Mouse (Mus musculus): Measurements from ENCODE around the gene Ino80e. TPM values are rescaled to one million over a fixed set of nuclear protein-coding genes. Genes with fewer than 3 reads are reported as not detected.

Ino80e gene
- polyA plus RNA-seq, 1 experiment, result 62.4 TPM

DNA sequence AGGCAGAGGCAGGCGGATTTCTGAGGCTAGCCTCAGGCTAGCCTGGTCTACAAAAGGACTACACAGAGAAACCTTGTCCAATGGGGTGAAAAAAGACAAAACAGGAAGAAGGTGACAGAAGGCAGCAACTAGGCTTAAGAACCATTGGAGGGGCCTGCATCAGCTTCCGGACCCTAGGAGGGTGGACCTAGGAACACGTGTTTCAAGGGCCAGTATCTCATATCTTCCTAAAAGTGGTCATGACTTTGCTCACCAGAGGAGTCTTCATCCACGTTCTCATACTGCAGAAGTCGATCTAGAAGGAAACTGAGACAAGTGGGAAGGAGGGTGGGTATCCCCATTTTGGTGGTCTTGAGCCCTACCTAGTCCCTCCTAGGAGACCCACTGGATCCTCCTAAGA lies 1.2 kb downstream of the Ino80e start:
- TF ChIP-seq TCF12 (IDR thresholded peaks at IDR 0.05; ENCODE audit: insufficient read depth, poor library complexity, severe bottlenecking) (no peak), CEBPB (IDR thresholded peaks at IDR 0.05; ENCODE audit: insufficient read depth, poor library complexity, severe bottlenecking) (no peak), E2F4 (IDR thresholded peaks at IDR 0.05; ENCODE audit: insufficient read depth) (no peak), REST (IDR thresholded peaks at IDR 0.05; ENCODE audit: insufficient read depth, insufficient read length) (no peak), TCF3 (IDR thresholded peaks at IDR 0.05; ENCODE audit: insufficient read length, low read depth) (no peak), SRF (IDR thresholded peaks at IDR 0.05; ENCODE audit: control insufficient read depth, insufficient read length, low read depth) (no peak), POLR2AphosphoS2 (IDR thresholded peaks at IDR 0.05; ENCODE audit: insufficient read length, low read depth) (no peak), POLR2A (IDR thresholded peaks at IDR 0.05; ENCODE audit: insufficient read length, low read depth) (no peak), MYOG (IDR thresholded peaks at IDR 0.05; ENCODE audit: control insufficient read depth in 1 of 3, insufficient read depth in 1 of 3, insufficient read length in 2 of 3, low read depth in 2 of 3) (no peak)
- Histone ChIP-seq H3K4me3 (peak overlapping the region; percentile 89), H3K79me2 (ENCODE audit: control insufficient read depth, insufficient read depth) (peaks cover 12% of the 10 kb centered on the region), H3K27me3 (ENCODE audit: control insufficient read depth, insufficient read depth, insufficient read length) (no peaks in the 10 kb centered on the region), H3K4me2 (ENCODE audit: low read depth) (peak overlapping the region; percentile 87), H3ac (ENCODE audit: control insufficient read depth, insufficient read length) (peak overlapping the region; percentile 47), H3K36me3 (ENCODE audit: control insufficient read depth, insufficient read depth) (no peaks in the 10 kb centered on the region)

- Histone ChIP-seq H3ac (ENCODE audit: control insufficient read depth, insufficient read length) (no peak overlapping the region), H3K79me2 (ENCODE audit: control insufficient read depth, insufficient read depth) (peaks cover 12% of the 10 kb centered on the region), H3K4me3 (no peak overlapping the region), H3K27me3 (ENCODE audit: control insufficient read depth, insufficient read depth, insufficient read length) (no peaks in the 10 kb centered on the region), H3K4me2 (ENCODE audit: low read depth) (no peak overlapping the region), H3K36me3 (ENCODE audit: control insufficient read depth, insufficient read depth) (peaks cover 8% of the 10 kb centered on the region)
- no peak for TF ChIP-seq POLR2A (IDR thresholded peaks at IDR 0.05; ENCODE audit: insufficient read length, low read depth)
- TF ChIP-seq CEBPB (IDR thresholded peaks at IDR 0.05; ENCODE audit: insufficient read depth, poor library complexity, severe bottlenecking), result no peak
- TF ChIP-seq MYOD1 (IDR thresholded peaks at IDR 0.05; ENCODE audit: control insufficient read depth in 1 of 3, insufficient read length in 2 of 3, low read depth in 2 of 3), result no peak
- TF ChIP-seq USF1 (IDR thresholded peaks at IDR 0.05; ENCODE audit: low read depth), result no peak
- TF ChIP-seq MYOG (IDR thresholded peaks at IDR 0.05; ENCODE audit: control insufficient read depth in 1 of 3, insufficient read depth in 1 of 3, insufficient read length in 2 of 3, low read depth in 2 of 3), result no peak
- no peak for TF ChIP-seq E2F4 (IDR thresholded peaks at IDR 0.05; ENCODE audit: insufficient read depth)
- no peak for TF ChIP-seq MAX (IDR thresholded peaks at IDR 0.05; ENCODE audit: low read depth)
- no peak for TF ChIP-seq TCF12 (IDR thresholded peaks at IDR 0.05; ENCODE audit: insufficient read depth, poor library complexity, severe bottlenecking)
- no peak for TF ChIP-seq SRF (IDR thresholded peaks at IDR 0.05; ENCODE audit: control insufficient read depth, insufficient read length, low read depth)
- TF ChIP-seq REST (IDR thresholded peaks at IDR 0.05; ENCODE audit: insufficient read depth, insufficient read length), result no peak
- no peak for TF ChIP-seq TCF3 (IDR thresholded peaks at IDR 0.05; ENCODE audit: insufficient read length, low read depth)
- TF ChIP-seq POLR2AphosphoS2 (IDR thresholded peaks at IDR 0.05; ENCODE audit: insufficient read length, low read depth), result no peak
Observed at GRCm38 (mm10) chr7:126856741-126857420, 5.3 kb downstream of the Ino80e start.

DNA sequence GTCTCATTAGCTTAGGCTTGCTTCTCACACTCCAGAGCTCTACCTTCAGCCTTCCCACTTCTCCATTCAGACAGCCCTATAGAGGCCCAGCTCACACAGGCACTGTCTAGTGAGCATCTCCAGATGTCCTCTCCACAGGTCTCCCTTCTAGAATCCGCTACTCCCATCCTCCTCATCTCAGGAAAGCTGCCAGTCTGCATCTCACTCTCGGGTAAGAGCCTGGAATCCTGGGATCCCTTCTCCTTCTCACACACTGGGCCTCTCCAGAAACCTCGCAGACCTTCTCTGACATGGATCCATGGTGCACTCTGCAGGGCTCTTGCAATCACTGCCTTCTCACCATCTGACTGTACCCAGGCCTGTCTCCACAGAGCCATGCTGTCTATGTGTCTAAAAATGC lies 6.5 kb downstream of the Ino80e start:
- H3K4me3 ChIP-seq, result no peak overlapping the region
- peaks cover 8% of the 10 kb centered on the region for H3K36me3 ChIP-seq (ENCODE audit: control insufficient read depth, insufficient read depth)
- no peak overlapping the region for H3K4me2 ChIP-seq (ENCODE audit: low read depth)
- TF ChIP-seq CEBPB (IDR thresholded peaks at IDR 0.05; ENCODE audit: insufficient read depth, poor library complexity, severe bottlenecking), result no peak
- no peak for TF ChIP-seq REST (IDR thresholded peaks at IDR 0.05; ENCODE audit: insufficient read depth, insufficient read length)
- TF ChIP-seq POLR2AphosphoS2 (IDR thresholded peaks at IDR 0.05; ENCODE audit: insufficient read length, low read depth), result no peak
- TF ChIP-seq MAX (IDR thresholded peaks at IDR 0.05; ENCODE audit: low read depth), result no peak
- no peak for TF ChIP-seq TCF12 (IDR thresholded peaks at IDR 0.05; ENCODE audit: insufficient read depth, poor library complexity, severe bottlenecking)
- no peak for TF ChIP-seq MYOG (IDR thresholded peaks at IDR 0.05; ENCODE audit: control insufficient read depth in 1 of 3, insufficient read depth in 1 of 3, insufficient read length in 2 of 3, low read depth in 2 of 3)
- no peak for TF ChIP-seq E2F4 (IDR thresholded peaks at IDR 0.05; ENCODE audit: insufficient read depth)
- peaks cover 3% of the 10 kb centered on the region for H3K79me2 ChIP-seq (ENCODE audit: control insufficient read depth, insufficient read depth)
- no peaks in the 10 kb centered on the region for H3K27me3 ChIP-seq (ENCODE audit: control insufficient read depth, insufficient read depth, insufficient read length)
- no peak overlapping the region for H3ac ChIP-seq (ENCODE audit: control insufficient read depth, insufficient read length)

- H3K27me3 ChIP-seq (ENCODE audit: control insufficient read depth, insufficient read depth, insufficient read length), result peaks cover 7% of the 10 kb centered on the region
- H3K79me2 ChIP-seq (ENCODE audit: control insufficient read depth, insufficient read depth), result no peaks in the 10 kb centered on the region
- H3K4me2 ChIP-seq (ENCODE audit: low read depth), result no peak overlapping the region
- TF ChIP-seq CEBPB (IDR thresholded peaks at IDR 0.05; ENCODE audit: insufficient read depth, poor library complexity, severe bottlenecking) (no peak), TCF12 (IDR thresholded peaks at IDR 0.05; ENCODE audit: insufficient read depth, poor library complexity, severe bottlenecking) (no peak), POLR2AphosphoS2 (IDR thresholded peaks at IDR 0.05; ENCODE audit: insufficient read length, low read depth) (no peak), MAX (IDR thresholded peaks at IDR 0.05; ENCODE audit: low read depth) (no peak), MYOD1 (IDR thresholded peaks at IDR 0.05; ENCODE audit: control insufficient read depth in 1 of 3, insufficient read length in 2 of 3, low read depth in 2 of 3) (no peak), E2F4 (IDR thresholded peaks at IDR 0.05; ENCODE audit: insufficient read depth) (no peak), MYOG (IDR thresholded peaks at IDR 0.05; ENCODE audit: control insufficient read depth in 1 of 3, insufficient read depth in 1 of 3, insufficient read length in 2 of 3, low read depth in 2 of 3) (no peak), TCF3 (IDR thresholded peaks at IDR 0.05; ENCODE audit: insufficient read length, low read depth) (no peak), SRF (IDR thresholded peaks at IDR 0.05; ENCODE audit: control insufficient read depth, insufficient read length, low read depth) (no peak), POLR2A (IDR thresholded peaks at IDR 0.05; ENCODE audit: insufficient read length, low read depth) (no peak), USF1 (IDR thresholded peaks at IDR 0.05; ENCODE audit: low read depth) (no peak), REST (IDR thresholded peaks at IDR 0.05; ENCODE audit: insufficient read depth, insufficient read length) (no peak)
- no peak overlapping the region for H3ac ChIP-seq (ENCODE audit: control insufficient read depth, insufficient read length)
- H3K4me3 ChIP-seq, result no peak overlapping the region
- peaks cover 8% of the 10 kb centered on the region for H3K36me3 ChIP-seq (ENCODE audit: control insufficient read depth, insufficient read depth)
Observed at GRCm38 (mm10) chr7:126853454-126853853, 8.7 kb downstream of the Ino80e start.
